In genomic region chr1:167246976-167247375, GRCm38 (mm10) we compare ENCODE assay signal across 9 mouse cellular contexts. TPM values are rescaled to one million over a fixed set of nuclear protein-coding genes. Genes with fewer than 3 reads are reported as not detected.
DNase-seq lines count a peak whose midpoint lies in the region; ATAC-seq lines count a peak whose summit lies in the region.
"Had no signal": no experiment of that assay in that cellular context is flagged by ENCODE, and none has a peak within 500 bp of the region (broad histone marks: within the 10 kb centered on the region; RNA-seq: fewer than 3 reads in every experiment).

No protein-coding gene starts in this region.

- H3K27me3 ChIP-seq in intestine, embryonic 14.5 days (replicated peaks; ENCODE audit: control insufficient read depth, insufficient read depth, low read length), result no peaks in the 10 kb centered on the region

- peak; percentile 64 to 65 for DNase-seq in cerebellum, postnatal 10 days
- DNase-seq in cerebellum, adult 8-10 months, result no peak
- DNase-seq in urinary bladder, postnatal 14 days (ENCODE audit: low spot score), result peak; percentile 85
- DNase-seq in urinary bladder, adult 2 months (ENCODE audit: low spot score), result no peak
- DNase-seq in intestine, embryonic 14.5 days (ENCODE audit: low spot score), result peak; percentile 77
- DNase-seq in lung, postnatal 36 days, result peak; percentile 89
- DNase-seq in embryo, embryonic 9.5 days (ENCODE audit: extremely low spot score), result no peak

- no peak for ATAC-seq in intestine, embryonic 14.5 days (replicated peaks; ENCODE audit: low FRiP score, low TSS enrichment, low read depth)
- ATAC-seq in erythroid progenitor cell, adult 5-6 weeks (replicated peaks; ENCODE audit: low FRiP score, poor library complexity, severe bottlenecking), result no peak

- H3K4me2 ChIP-seq in intestine, embryonic 14.5 days (ENCODE audit: low read length), result no peak overlapping the region; the same call in 1 of the 2 replicates

- H3K4me1 ChIP-seq in intestine, embryonic 14.5 days (replicated peaks; ENCODE audit: control insufficient read depth, insufficient read depth, low read length), result peaks cover 31% of the 10 kb centered on the region

- H3K27ac ChIP-seq in intestine, embryonic 14.5 days (ENCODE audit: low read depth), result no peak overlapping the region

- 25% methylated on average over 8 of the region's 8 CpGs for WGBS in intestine, embryonic 14.5 days

- H3K36me3 ChIP-seq in intestine, embryonic 14.5 days (ENCODE audit: control insufficient read depth, insufficient read depth, low read length), result no peaks in the 10 kb centered on the region

- no peak overlapping the region for H3K9ac ChIP-seq in intestine, embryonic 14.5 days (ENCODE audit: low read length)

- H3K4me3 ChIP-seq in intestine, embryonic 14.5 days (ENCODE audit: low read depth, low read length), result no peak overlapping the region
- H3K4me3 ChIP-seq: erythroblast, embryonic 14.5 days had no signal

- H3K9me3 ChIP-seq in intestine, embryonic 14.5 days (ENCODE audit: control insufficient read depth, low read length), result no peaks in the 10 kb centered on the region

RNA-seq across cellular contexts. Expression of gene Uck2, which starts 38.1 kb away (rescaled TPM):
- polyA plus RNA-seq in urinary bladder, adult 2 months (2012; rRNA removed), result 12.0 and 19.0 TPM in 2 replicates
- polyA plus RNA-seq in intestine, embryonic 14.5 days (2014; fragmentation: Nextera tagmentation; extraction: Ambion mirVana), result 47.3 and 53.0 TPM in 2 replicates
- 17.7 and 24.7 TPM in 2 replicates for total RNA-seq in erythroid progenitor cell, adult 5-6 weeks (2015; ENCODE audit: low replicate concordance)
- total RNA-seq in erythroid progenitor cell, adult 5-6 weeks (2017; ENCODE audit: low replicate concordance), result 10.4 and 24.8 TPM in 2 replicates

Comparison
In these comparisons a context has a peak if more than half of its experiments do, and no peak if none do; other contexts are left out.
1. DNase-seq: peak in cerebellum, postnatal 10 days (2 of 2), urinary bladder, postnatal 14 days (single experiment), intestine, embryonic 14.5 days (single experiment) and lung, postnatal 36 days (single experiment); none in cerebellum, adult 8-10 months (single experiment), urinary bladder, adult 2 months (single experiment) and embryo, embryonic 9.5 days (single experiment).